Mouse (Mus musculus) cerebellum, postnatal 14 days (tissue): ENCODE results near the gene Oas1e.
A peak's percentile ranks its signal among the peaks of the same experiment; 100 is the strongest.
"Not testable (repeated sequence)": the region's sequence is repeated elsewhere in the genome, so short reads cannot be mapped to it uniquely, and the experiment has no call there.

Source experiments
- DNase-seq, 2 experiments: peaks; one replicate each; pipeline ENCODE4 v3.0.0; 2021; ENCODE audit warnings: mixed read lengths in 2 of 2

Oas1e gene

DNA sequence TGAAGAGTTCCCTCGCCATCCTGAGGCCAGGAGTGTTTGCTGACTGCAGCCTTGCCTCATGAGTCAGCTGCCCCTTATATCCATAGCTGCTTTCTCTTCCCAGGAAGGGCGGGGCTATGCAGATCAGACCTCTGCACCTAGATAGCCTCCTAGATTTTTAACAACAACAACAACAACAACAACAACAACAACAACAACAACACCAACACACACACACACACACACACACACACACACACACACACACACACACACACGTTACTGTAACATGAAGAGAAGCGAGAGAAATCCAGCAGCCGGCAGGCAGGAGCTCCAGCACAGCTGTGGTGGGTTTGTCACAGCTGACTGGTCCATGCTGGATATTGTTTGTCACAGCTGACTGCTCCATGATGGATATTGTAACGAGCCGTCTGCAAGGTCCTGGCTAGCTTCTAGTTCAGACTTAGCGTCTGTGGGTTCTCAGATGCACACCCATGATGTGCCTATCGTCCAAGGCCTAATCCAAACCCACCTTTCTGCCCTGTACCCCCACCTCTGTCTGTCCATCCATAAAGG, at the start of gene Oas1e:
TSS of gene Oas1e (minus strand) at position 51 of the 555 bp plus-strand sequence.
- not testable (repeated sequence) for DNase-seq

GRCm38 (mm10) chr5:120844713-120845112, 49.4 kb upstream of the Oas1e start:
- DNase-seq: peak; percentile 63 to 68

- DNase-seq: peak; percentile 80 to 87
Observed at GRCm38 (mm10) chr5:120836731-120837585, 41.6 kb upstream of the Oas1e start.

DNA sequence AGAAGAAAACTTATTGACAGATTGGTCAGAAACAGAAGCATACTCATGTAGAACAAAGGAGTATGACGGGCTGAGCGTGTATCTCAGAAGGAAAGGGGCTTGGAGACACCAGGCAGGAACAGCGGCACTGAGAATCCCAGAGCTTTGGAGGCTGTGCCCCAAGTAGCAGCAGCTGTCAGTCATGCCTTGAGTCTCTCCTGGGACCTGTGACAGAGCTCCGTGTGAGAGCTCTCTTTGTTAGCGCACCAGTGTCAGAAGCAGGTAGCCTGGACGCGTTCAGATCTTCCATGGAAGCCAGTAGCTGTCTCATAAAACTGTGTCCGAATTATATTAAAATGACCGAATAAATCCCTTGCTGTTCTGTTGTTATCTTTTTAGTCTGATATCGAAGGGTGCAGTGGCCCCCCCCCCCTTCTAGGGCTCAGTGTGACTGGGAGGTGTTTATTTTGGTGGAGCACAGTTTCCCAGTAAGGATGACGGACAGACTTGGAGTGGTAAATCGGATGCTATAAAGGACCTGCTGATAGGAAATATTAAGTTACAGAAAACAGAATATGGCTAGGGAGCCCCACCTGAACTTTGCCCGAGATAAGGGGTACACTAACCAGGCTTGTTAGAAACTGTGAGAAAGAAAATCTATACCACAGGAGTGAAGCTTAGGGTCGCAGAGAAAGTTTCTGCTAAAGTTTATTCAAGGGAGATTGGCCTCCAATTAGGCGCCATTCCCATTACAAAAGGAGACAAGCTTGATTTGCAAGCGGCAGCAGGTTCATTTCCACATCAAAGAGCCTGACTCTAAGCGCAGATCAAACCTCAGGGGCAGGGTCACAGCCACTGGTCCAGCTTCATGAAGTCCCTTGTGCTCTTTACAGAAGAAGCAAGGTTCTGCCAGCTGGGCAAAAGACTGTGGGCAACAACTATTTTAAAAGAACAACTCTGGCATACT, 38.3 kb upstream of the Oas1e start:
- no peak for DNase-seq

DNA sequence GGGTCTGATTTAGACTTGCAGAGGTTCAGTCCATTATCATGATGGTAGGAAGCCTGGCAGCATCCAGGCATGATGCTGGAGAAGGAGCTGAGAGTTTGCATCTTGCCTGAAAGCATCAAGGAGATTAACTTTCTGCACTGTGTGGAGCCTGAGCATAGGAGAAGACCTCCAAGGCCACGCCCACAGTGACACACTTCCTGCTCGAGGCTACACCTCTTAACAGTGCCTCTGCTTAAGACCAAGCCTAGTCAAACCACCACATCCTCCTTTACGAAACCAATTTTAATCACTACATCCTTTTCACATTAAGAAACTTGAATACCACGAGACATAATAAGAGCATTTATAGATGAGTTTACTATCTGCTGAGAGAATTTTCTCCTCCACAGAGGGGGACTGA, 35.7 kb upstream of the Oas1e start:
- DNase-seq: no peak

GRCm38 (mm10) chr5:120818999-120819398, 23.7 kb upstream of the Oas1e start:
- no peak for DNase-seq

- DNase-seq: peak; percentile 51 to 66
Observed at GRCm38 (mm10) chr5:120815949-120816348, 20.6 kb upstream of the Oas1e start.

DNA sequence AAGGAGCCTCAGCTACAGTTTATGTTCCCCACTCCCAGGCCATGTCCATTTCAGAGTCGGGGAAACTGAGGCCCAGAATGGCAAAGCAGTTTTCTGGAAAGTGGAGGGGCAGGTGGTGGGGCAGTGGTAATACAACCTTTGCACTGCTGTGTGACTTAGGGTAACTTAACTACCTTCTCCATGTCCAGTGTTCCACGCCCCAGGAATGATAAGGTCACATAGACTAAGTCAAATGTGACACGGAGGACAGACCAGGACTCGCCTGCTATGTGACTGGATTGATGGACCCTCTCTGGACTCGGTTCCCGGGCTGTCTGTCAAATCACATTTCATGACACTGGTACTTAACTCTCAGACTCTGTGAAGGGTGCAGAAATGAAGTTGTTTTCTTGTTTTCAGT, 17.7 kb upstream of the Oas1e start:
- no peak for DNase-seq

DNA sequence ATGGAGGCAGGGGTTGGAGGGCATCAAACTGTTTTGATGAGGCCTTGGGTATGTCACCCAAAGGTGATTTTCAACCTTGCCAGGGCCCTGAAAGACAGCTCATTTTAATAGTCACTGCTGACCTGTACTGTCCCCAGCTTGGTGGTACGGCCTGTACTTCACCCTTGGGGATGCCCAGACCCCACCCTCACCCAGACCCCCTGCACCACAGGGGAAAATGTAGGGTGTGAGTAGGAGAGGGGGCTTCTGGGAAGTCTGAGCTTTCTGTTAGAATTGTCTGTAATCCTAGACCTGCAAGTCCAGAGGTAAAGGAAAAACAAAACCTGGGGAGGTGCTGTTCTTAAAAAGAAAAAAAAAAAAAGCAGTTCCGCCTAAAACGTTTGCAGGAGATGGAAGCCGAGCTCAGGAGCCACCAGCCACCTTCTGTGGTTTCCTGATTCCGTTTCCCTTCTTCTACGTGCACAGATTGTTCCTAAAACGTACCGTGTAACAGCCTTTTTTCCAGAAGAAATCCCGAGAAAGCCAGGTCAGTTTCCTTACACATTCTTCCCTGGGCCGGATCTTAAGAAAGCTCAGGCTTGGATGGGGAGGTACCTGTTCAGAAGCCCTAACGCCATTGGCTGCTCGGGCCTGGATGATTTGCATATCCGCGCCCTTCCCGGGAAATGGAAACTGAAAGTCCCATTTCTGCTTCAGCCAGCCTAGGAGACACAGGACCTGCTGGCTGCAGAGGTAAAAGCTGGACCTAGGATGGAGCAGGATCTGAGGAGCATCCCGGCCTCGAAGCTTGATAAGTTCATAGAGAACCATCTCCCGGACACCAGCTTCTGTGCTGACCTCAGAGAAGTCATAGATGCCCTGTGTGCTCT, 16.9 kb upstream of the Oas1e start, which contains the start of gene Oas1c:
TSS of gene Oas1c (minus strand) at position 564 of the 869 bp plus-strand sequence.
- DNase-seq: peak; percentile 79 to 82

- no peak for DNase-seq
Observed at GRCm38 (mm10) chr5:120809171-120809570, 13.8 kb upstream of the Oas1e start.

- DNase-seq: peak; percentile 70 to 83
Observed at GRCm38 (mm10) chr5:120806458-120806857, 11.1 kb upstream of the Oas1e start.

- DNase-seq: no peak
Observed at GRCm38 (mm10) chr5:120803596-120803995, 8.3 kb upstream of the Oas1e start.

DNA sequence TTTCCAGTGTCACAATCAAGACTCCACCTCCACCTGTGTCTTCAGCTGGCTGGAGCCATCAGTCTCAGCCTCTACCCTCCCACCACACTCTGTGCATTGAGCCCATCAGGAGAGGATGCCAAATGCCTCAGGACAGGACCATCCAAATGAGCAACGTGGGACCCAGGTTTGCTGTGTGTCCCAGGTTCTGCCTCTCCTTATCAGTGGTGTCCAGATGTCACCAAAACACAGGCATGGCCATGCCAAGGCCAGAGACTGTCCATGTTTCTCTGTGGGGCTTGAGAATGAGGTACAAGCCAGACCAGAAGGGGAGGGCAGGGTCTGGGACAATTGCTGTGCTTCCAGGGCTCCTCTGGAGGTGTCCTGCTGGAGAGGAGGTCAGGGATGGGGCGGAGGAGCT, 3.6 kb upstream of the Oas1e start:
- DNase-seq: not testable (repeated sequence)

DNA sequence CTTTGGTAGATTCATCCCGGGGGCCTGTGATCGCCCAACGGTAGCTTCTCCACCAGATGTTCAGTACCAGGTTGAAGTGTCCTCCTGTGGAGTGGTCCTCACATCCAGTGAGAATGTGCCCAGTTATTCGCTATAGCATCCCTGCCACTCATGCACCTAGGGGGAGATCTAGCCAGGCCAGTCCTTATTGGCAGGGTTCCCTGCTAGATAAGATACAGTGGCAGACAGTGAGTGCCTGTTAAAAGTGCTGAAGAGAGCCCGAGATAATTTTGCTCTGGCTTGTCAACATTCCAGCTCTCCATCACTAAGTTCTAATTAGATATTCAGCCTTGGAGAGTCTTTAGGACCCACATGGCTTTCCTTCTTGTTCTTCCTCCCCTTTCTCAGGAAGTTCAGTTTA, 2.8 kb upstream of the Oas1e start:
- not testable (repeated sequence) for DNase-seq

- peak; percentile 75 to 86 for DNase-seq
Observed at GRCm38 (mm10) chr5:120793043-120793442, 2.3 kb downstream of the Oas1e start.

DNA sequence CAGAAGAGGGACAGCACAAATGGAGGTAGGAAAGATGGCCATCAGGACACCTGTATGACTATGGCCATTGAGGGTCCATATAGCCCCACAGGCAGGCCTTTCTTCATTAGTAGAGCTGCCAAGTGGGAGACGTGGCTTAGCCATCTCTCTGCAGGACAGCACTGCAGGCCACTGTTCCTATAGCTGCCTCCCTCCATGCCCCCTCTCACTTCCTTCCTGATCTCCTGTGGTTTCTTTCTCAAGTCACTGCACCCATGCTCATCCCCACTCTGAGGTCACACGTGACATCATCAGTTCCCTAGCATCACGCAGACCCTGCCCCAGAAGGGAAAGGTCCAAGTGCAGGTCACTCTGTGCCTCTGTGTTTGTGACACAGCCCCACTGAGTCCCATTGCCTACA, 8.3 kb downstream of the Oas1e start:
- no peak for DNase-seq

- no peak for DNase-seq
Observed at GRCm38 (mm10) chr5:120782446-120782845, 12.9 kb downstream of the Oas1e start.

DNA sequence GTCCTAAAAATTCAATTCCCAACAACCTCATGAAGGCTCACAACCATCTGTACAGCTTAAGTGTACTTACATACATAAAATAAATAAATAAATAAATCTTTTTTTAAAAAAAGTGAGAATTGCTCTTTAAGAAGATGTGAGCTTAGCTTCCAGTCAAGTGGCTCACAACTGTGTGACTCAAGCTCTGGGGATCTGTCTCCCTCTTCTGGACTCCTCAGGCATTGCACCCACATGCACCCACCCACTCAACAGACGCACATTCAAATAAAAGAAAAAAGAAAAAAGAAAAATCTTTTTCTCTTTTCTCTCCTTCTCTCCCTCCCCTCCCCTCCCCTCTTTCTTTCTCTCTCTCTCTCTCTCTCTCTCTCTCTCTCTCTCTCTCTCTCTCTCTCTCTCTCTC, 13.7 kb downstream of the Oas1e start:
- no peak for DNase-seq

- no peak for DNase-seq
Observed at GRCm38 (mm10) chr5:120779922-120780321, 15.4 kb downstream of the Oas1e start.

GRCm38 (mm10) chr5:120778941-120779340, 16.4 kb downstream of the Oas1e start:
- DNase-seq: no peak

DNA sequence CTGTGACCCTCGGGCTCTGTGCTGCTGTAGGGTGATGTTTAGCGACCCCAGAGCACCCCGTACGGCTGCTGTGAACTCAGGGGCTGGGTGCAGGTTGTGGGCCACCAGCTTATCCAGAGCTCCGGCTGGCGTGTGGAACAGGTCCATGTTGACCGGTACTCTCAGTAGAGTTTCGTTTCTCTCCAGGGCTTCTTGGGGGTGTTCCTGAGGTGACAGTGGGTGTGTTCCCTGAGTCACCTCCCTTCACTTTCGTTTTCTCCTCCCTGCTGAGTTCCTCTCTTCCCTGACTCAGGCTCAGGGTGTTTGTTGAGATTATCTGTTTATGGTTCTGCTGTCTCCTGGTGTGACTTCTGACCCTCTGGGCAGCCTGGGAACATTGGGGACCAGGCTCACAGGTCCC, 17.9 kb downstream of the Oas1e start, which contains the start of gene Oas3:
TSS of gene Oas3 (minus strand) at position 184 of the 400 bp plus-strand sequence.
- DNase-seq: no peak

GRCm38 (mm10) chr5:120776801-120777200, 18.5 kb downstream of the Oas1e start:
- no peak for DNase-seq
